7 mouse cellular contexts compared by ENCODE assay signal in the genomic region with DNA sequence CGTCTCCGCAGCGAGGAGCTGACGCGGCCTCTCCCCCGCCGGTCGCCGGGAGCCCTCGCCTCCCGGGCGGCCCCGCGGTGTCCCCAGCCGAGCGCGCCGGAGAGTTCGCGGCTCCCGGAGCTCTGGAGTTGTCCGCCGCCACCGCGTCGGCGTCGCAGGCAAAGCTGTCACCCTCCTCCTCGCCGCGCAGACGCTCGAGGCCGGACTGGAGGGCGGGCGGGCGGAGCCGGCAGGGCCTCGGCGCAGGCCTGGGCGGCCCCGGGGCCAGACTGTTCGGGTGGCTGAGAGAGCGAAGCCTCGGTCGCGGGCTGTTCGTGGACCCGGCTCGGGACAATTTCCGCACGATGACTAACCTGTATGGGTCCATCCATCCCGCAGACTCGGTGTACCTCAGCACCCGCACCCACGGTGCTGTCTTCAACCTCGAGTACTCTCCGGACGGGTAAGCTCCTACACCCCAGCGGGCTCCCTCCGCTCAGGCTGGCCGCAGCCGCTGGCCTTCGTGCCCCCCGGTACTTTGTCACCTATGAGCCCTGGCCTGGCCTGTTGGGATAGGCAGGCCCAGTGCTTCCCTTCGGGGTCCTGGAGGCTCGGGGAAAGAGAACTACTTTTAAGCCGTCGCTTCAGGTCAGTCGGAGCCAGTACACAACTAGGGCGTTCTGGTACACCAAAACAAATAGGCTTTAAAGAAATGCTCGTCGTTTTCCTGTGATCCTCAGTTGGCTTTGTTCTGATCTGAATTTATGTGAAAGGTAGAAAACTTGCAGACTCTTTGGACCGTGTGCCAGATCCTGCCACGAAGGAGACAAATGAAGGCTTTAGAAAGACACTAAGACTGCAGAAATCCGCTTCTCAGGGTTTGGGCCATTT. TPM values are rescaled to one million over a fixed set of nuclear protein-coding genes. Genes with fewer than 3 reads are reported as not detected.
DNase-seq lines count a peak whose midpoint lies in the region; ATAC-seq and TF ChIP-seq lines count a peak whose summit lies in the region.

Gene Exosc3 (minus strand): TSS at position 447 of the 870 bp plus-strand sequence.

- no peaks in the 10 kb centered on the region for H3K9me3 ChIP-seq in MEL (replicated peaks; ENCODE audit: insufficient read depth, low read length)
- H3K9me3 ChIP-seq in forebrain, embryonic 13.5 days (replicated peaks): no peaks in the 10 kb centered on the region
- no peaks in the 10 kb centered on the region for H3K9me3 ChIP-seq in lung, embryonic 14.5 days (ENCODE audit: low read depth, low read length)

- TF ChIP-seq POLR2A in MEL (IDR thresholded peaks at IDR 0.05; ENCODE audit: control insufficient read depth in 1 of 2, insufficient read depth in 1 of 2, low read depth in 1 of 2, low read length in 2 of 2, poor library complexity in 1 of 2): no peak
- TF ChIP-seq POLR2A in olfactory bulb, adult 2 months (IDR thresholded peaks at IDR 0.05; ENCODE audit: insufficient read depth, low read depth, low read length): no peak

- no peak for TF ChIP-seq RAD21 in MEL (IDR thresholded peaks at IDR 0.05; ENCODE audit: low read depth, low read length)

- intact Hi-C loops in heart, postnatal 36 days (cut with DNase I): loop anchor here (1.0 to 10.0 kb wide), 4 partner anchors 22 to 792 kb away; partner anchors contain the start of genes Ncbp1, Shb, Slc25a51 and Tstd2

- under 1% methylated on average over 74 of the region's 76 CpGs for WGBS in forebrain, embryonic 13.5 days
- under 1% methylated on average over 74 of the region's 76 CpGs for WGBS in lung, embryonic 14.5 days
- WGBS in olfactory bulb, adult 2 months: under 1% methylated on average over 76 of the region's 76 CpGs

- peak within 1 kb of the TSS; percentile 66 for H3K27ac ChIP-seq in MEL (ENCODE audit: control insufficient read depth, low read depth, low read length)
- H3K27ac ChIP-seq in forebrain, embryonic 13.5 days: peak within 1 kb of the TSS; percentile 93
- H3K27ac ChIP-seq in lung, embryonic 14.5 days (ENCODE audit: low read depth): peak within 1 kb of the TSS; percentile 98
- peak within 1 kb of the TSS; percentile 94 for H3K27ac ChIP-seq in olfactory bulb, adult 2 months (ENCODE audit: insufficient read depth, low read depth, low read length)

- H3K4me1 ChIP-seq in MEL (ENCODE audit: control insufficient read depth in 1 of 2, insufficient read depth in 2 of 2, low read length in 2 of 2): peaks cover 8 to 14% of the 10 kb centered on the region in 2 experiments
- peaks cover 26% of the 10 kb centered on the region for H3K4me1 ChIP-seq in forebrain, embryonic 13.5 days
- H3K4me1 ChIP-seq in lung, embryonic 14.5 days (ENCODE audit: insufficient read depth): peaks cover 11% of the 10 kb centered on the region
- peaks cover 9% of the 10 kb centered on the region for H3K4me1 ChIP-seq in olfactory bulb, adult 2 months (ENCODE audit: control insufficient read depth, insufficient read depth, low read length)

- peak within 1 kb of the TSS; percentile 93 for H3K9ac ChIP-seq in MEL (ENCODE audit: control insufficient read depth, low read depth, low read length, poor library complexity, severe bottlenecking)
- peak within 1 kb of the TSS; percentile 96 for H3K9ac ChIP-seq in forebrain, embryonic 13.5 days
- peak within 1 kb of the TSS; percentile 93 for H3K9ac ChIP-seq in lung, embryonic 14.5 days

- H3K79me2 ChIP-seq in MEL (ENCODE audit: control insufficient read depth, insufficient read depth, low read length, poor library complexity): peaks cover 25% of the 10 kb centered on the region

- no peak for TF ChIP-seq CTCF in MEL (IDR thresholded peaks at IDR 0.05 in 2 of 3, conservative IDR thresholded peaks at IDR 0.05 in 1 of 3; ENCODE audit: control insufficient read depth in 1 of 3, insufficient read depth in 1 of 3, low read depth in 2 of 3, low read length in 3 of 3, poor library complexity in 1 of 3, severe bottlenecking in 1 of 3)
- no peak for TF ChIP-seq CTCF in lung, embryonic 14.5 days (IDR thresholded peaks at IDR 0.05; ENCODE audit: low read depth)
- TF ChIP-seq CTCF in olfactory bulb, adult 2 months (IDR thresholded peaks at IDR 0.05; ENCODE audit: insufficient read depth, low read depth, low read length): no peak

- H3K4me2 ChIP-seq in forebrain, embryonic 13.5 days: peak within 1 kb of the TSS; percentile 92
- peak within 1 kb of the TSS; percentile 79 for H3K4me2 ChIP-seq in lung, embryonic 14.5 days

- DNase-seq in MEL (ENCODE audit: low read depth, low spot score): peak; percentile 65
- DNase-seq in adrenal gland, postnatal 14 days: peak; percentile 76
- DNase-seq in heart, postnatal 36 days: peak in 1 of 2 experiments; percentile 49
- DNase-seq in layer of hippocampus, adult 8-10 months (ENCODE audit: low spot score in 2 of 2): peak in 1 of 2 experiments; percentile 19
- DNase-seq in lung, embryonic 14.5 days: peak; percentile 69

- peaks cover 2 to 13% of the 10 kb centered on the region in 2 experiments for H3K36me3 ChIP-seq in MEL (ENCODE audit: control insufficient read depth in 1 of 2, insufficient read depth in 2 of 2, low read length in 2 of 2)
- no peaks in the 10 kb centered on the region for H3K36me3 ChIP-seq in forebrain, embryonic 13.5 days (ENCODE audit: poor library complexity, severe bottlenecking)
- H3K36me3 ChIP-seq in lung, embryonic 14.5 days (ENCODE audit: insufficient read depth): peaks cover 21% of the 10 kb centered on the region; the same call in 1 of the 2 replicates

- H3K4me3 ChIP-seq in MEL (ENCODE audit: control insufficient read depth in 1 of 2, insufficient read depth in 1 of 2, low read depth in 2 of 2, low read length in 2 of 2): peak within 1 kb of the TSS; percentile 95 to 96
- peak within 1 kb of the TSS; percentile 98 for H3K4me3 ChIP-seq in forebrain, embryonic 13.5 days
- peak within 1 kb of the TSS; percentile 83 for H3K4me3 ChIP-seq in lung, embryonic 14.5 days (ENCODE audit: low read depth, low read length)
- peak within 1 kb of the TSS; percentile 90 for H3K4me3 ChIP-seq in olfactory bulb, adult 2 months (ENCODE audit: insufficient read depth, low read depth, low read length)

- peak; percentile 76 for ATAC-seq in forebrain, embryonic 13.5 days
- ATAC-seq in lung, embryonic 14.5 days (ENCODE audit: insufficient read depth): peak; percentile 88

- TF ChIP-seq EP300 in MEL (IDR thresholded peaks at IDR 0.05; ENCODE audit: low read depth in 1 of 2, low read length in 2 of 2): no peak

- peaks cover 0 to 1% of the 10 kb centered on the region in 2 experiments; a peak in 1 of 4 replicates for H3K27me3 ChIP-seq in MEL (ENCODE audit: control insufficient read depth in 1 of 2, insufficient read depth in 2 of 2, low read length in 2 of 2)
- H3K27me3 ChIP-seq in forebrain, embryonic 13.5 days: no peaks in the 10 kb centered on the region
- no peaks in the 10 kb centered on the region for H3K27me3 ChIP-seq in lung, embryonic 14.5 days (ENCODE audit: insufficient read depth, low read length)

TF ChIP-seq in MEL, 35 proteins besides CTCF, POLR2A, EP300 and RAD21:
- TF ChIP-seq NRF1 (IDR thresholded peaks at IDR 0.05; ENCODE audit: insufficient read depth, low read depth, low read length, poor library complexity, severe bottlenecking): peak; percentile 54
- 0 out of 2 replicates have a peak, but pooled peaks have one; percentile 40 for TF ChIP-seq ZKSCAN1 (IDR thresholded peaks at IDR 0.05; ENCODE audit: low read depth, low read length)
- no peak for TF ChIP-seq ZNF384 (IDR thresholded peaks at IDR 0.05; ENCODE audit: low read depth, low read length)
- TF ChIP-seq UBTF (IDR thresholded peaks at IDR 0.05; ENCODE audit: borderline replicate concordance, insufficient read depth, low read depth, low read length): peak; percentile 29; the same call in 1 of the 2 replicates
- TF ChIP-seq MYC (IDR thresholded peaks at IDR 0.05; ENCODE audit: low read depth, low read length): no peak

RNA-seq across cellular contexts. Expression of gene Exosc3, which starts in this region (rescaled TPM):
- total RNA-seq in MEL (2012; rRNA removed): 174 and 184 TPM in 2 replicates
- 100 to 1,000 TPM in 1 of 2 experiments, not detected in 1; 166 TPM for polyA plus RNA-seq in MEL (2012; ENCODE audit: insufficient read depth in 1 of 2, insufficient read length in 2 of 2, low read depth in 1 of 2, low replicate concordance in 2 of 2, missing spikeins in 1 of 2)
- total RNA-seq in adrenal gland, postnatal 14 days (2021): 36.1 and 38.6 TPM in 2 replicates
- polyA plus RNA-seq in forebrain, embryonic 13.5 days (2015; fragmentation: Nextera tagmentation; extraction: Ambion mirVana): 71.3 and 73.6 TPM in 2 replicates
- total RNA-seq in heart, postnatal 36 days (2021): 10 to 100 TPM; 12.4 to 14.8 TPM
- total RNA-seq in layer of hippocampus, adult 8-10 months (2022): 10 to 100 TPM; 11.4 to 17.6 (median 15.0) TPM
- 83.7 and 85.2 TPM in 2 replicates for polyA plus RNA-seq in lung, embryonic 14.5 days (2014; fragmentation: Nextera tagmentation; extraction: Ambion mirVana)
- polyA plus RNA-seq in olfactory bulb, adult 2 months (2012; ENCODE audit: insufficient read depth, insufficient read length, low replicate concordance, missing spikeins): not detected in 2 replicates

Comparison
In these comparisons a context has a peak if more than half of its experiments do, and no peak if none do; other contexts are left out.
1. RNA of gene Exosc3 (polyA plus RNA-seq): 166 TPM in MEL, 83.7 to 85.2 TPM in lung, embryonic 14.5 days and 71.3 to 73.6 TPM in forebrain, embryonic 13.5 days; not detected in olfactory bulb, adult 2 months; every median in the first group is over 10 times any median in the second.
2. Peak in every context shown above with its lines, with median percentiles within 50 percentile points of each other: H3K27ac ChIP-seq, H3K4me3 ChIP-seq and H3K9ac ChIP-seq.